Mouse (Mus musculus): ENCODE measurements around the gene Vti1a. TPM values are rescaled to one million over a fixed set of nuclear protein-coding genes. Genes with fewer than 3 reads are reported as not detected.

The Vti1a gene
- polyA plus RNA-seq, 1 experiment = 6.8 TPM

DNA sequence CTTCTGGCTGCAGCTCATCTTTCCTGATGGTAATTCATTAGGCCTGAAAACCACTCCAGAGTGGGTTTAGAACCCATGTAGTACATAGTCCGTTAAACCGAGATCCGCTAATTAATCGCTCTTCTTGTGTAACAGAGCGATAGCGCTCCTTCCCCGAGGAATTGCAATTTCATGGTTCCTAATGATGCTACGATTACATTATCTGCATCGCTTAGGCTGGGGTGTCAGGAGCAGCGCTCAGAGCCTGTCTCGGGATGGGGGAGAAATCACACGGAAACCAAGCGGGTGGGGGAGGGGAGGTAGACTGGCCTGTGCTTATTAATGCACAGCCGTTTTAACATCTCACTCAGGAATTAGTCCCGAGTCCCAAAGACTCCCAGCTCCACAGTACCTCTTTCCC lies 319.4 kb downstream of the Vti1a start:
- H3K36me3 ChIP-seq (replicated peaks; ENCODE audit: low read length) = no peaks in the 10 kb centered on the region
- H3K4me3 ChIP-seq (replicated peaks) = no peak overlapping the region
- peaks cover 6% of the 10 kb centered on the region; the same call in 1 of the 2 replicates for H3K9me3 ChIP-seq
- peaks cover 22% of the 10 kb centered on the region for H3K27me3 ChIP-seq (replicated peaks)
- H3K4me1 ChIP-seq = peaks cover 12% of the 10 kb centered on the region
- TF ChIP-seq FLI1 (IDR thresholded peaks at IDR 0.05; ENCODE audit: low read length) = no peak
- no peak for TF ChIP-seq GATA1 (IDR thresholded peaks at IDR 0.05; ENCODE audit: borderline replicate concordance, low read length)

DNA sequence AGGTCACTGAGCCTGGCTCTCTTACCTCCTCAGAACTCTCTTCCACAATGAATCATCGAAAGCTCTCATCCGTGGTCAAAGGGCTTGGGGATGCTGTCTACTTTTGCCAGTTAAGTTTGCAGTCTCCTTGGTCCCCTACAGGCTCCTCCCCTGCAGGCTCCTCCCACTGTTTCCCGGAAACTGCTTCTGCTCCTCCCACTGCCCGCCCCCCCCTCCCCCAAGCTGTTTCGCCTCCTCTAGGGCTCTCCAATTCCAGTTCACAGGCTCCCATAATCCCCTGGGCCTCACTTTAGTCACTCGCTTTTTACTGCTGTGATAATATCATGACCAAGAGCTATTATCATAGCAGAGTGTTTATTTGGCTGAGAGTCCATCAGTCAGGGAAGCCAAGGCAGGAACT lies 324.2 kb downstream of the Vti1a start:
- Histone ChIP-seq H3K9me3 (peaks cover 7% of the 10 kb centered on the region; the same call in 1 of the 2 replicates), H3K27me3 (replicated peaks) (peaks cover 25% of the 10 kb centered on the region), H3K4me1 (peaks cover 14% of the 10 kb centered on the region), H3K36me3 (replicated peaks; ENCODE audit: low read length) (no peaks in the 10 kb centered on the region), H3K4me3 (replicated peaks) (no peak overlapping the region)
- TF ChIP-seq FLI1 (IDR thresholded peaks at IDR 0.05; ENCODE audit: low read length) (no peak), GATA1 (IDR thresholded peaks at IDR 0.05; ENCODE audit: borderline replicate concordance, low read length) (no peak)

GRCm38 (mm10) chr19:55641891-55642290 lies 325.8 kb downstream of the Vti1a start:
- TF ChIP-seq FLI1 (IDR thresholded peaks at IDR 0.05; ENCODE audit: low read length) (no peak), GATA1 (IDR thresholded peaks at IDR 0.05; ENCODE audit: borderline replicate concordance, low read length) (no peak)
- H3K36me3 ChIP-seq (replicated peaks; ENCODE audit: low read length) = no peaks in the 10 kb centered on the region
- peaks cover 11% of the 10 kb centered on the region for H3K4me1 ChIP-seq
- H3K9me3 ChIP-seq = peaks cover 7% of the 10 kb centered on the region; the same call in 1 of the 2 replicates
- H3K4me3 ChIP-seq (replicated peaks) = no peak overlapping the region
- H3K27me3 ChIP-seq (replicated peaks) = peaks cover 42% of the 10 kb centered on the region

GRCm38 (mm10) chr19:55642361-55642760 lies 326.3 kb downstream of the Vti1a start:
- H3K4me1 ChIP-seq = peaks cover 11% of the 10 kb centered on the region
- TF ChIP-seq GATA1 (IDR thresholded peaks at IDR 0.05; ENCODE audit: borderline replicate concordance, low read length) = no peak
- TF ChIP-seq FLI1 (IDR thresholded peaks at IDR 0.05; ENCODE audit: low read length) = no peak
- peaks cover 7% of the 10 kb centered on the region; the same call in 1 of the 2 replicates for H3K9me3 ChIP-seq
- H3K36me3 ChIP-seq (replicated peaks; ENCODE audit: low read length) = no peaks in the 10 kb centered on the region
- H3K4me3 ChIP-seq (replicated peaks) = no peak overlapping the region
- peaks cover 45% of the 10 kb centered on the region for H3K27me3 ChIP-seq (replicated peaks)

DNA sequence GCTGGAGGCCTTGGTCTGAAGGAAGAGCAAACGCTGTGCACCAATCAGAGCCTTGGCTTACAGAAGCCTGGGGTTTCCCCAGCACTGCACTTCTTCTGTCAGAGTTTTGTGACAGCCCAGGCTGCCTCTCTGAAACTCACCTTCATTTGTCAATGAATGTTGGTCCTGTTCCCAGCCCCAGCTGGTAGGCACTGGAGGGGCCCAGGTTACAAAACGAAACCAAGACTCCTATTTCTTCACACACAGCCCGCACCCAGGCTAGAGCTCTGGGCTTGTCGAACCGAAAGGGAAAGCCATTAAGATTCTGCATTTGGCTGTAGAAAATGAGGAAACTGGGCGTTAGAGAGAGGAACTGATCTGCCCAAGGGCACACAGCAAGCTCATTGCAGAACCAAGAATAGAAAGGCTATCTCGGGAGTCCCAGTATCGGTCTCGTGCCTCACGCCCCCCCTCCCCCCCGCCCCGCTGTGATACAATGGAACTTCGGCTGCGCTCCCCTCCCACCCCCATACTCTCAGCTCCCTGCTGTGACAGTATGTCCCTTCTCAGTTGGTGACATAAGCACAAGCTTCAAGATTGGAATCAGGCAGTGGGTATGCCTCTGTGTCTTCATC lies 327.3 kb downstream of the Vti1a start:
- H3K4me3 ChIP-seq (replicated peaks) = peak overlapping the region; percentile 91
- no peaks in the 10 kb centered on the region for H3K36me3 ChIP-seq (replicated peaks; ENCODE audit: low read length)
- no peak for TF ChIP-seq GATA1 (IDR thresholded peaks at IDR 0.05; ENCODE audit: borderline replicate concordance, low read length)
- no peak for TF ChIP-seq FLI1 (IDR thresholded peaks at IDR 0.05; ENCODE audit: low read length)
- H3K27me3 ChIP-seq (replicated peaks) = peaks cover 53% of the 10 kb centered on the region
- H3K9me3 ChIP-seq = peaks cover 7% of the 10 kb centered on the region; the same call in 1 of the 2 replicates
- H3K4me1 ChIP-seq = peaks cover 11% of the 10 kb centered on the region

DNA sequence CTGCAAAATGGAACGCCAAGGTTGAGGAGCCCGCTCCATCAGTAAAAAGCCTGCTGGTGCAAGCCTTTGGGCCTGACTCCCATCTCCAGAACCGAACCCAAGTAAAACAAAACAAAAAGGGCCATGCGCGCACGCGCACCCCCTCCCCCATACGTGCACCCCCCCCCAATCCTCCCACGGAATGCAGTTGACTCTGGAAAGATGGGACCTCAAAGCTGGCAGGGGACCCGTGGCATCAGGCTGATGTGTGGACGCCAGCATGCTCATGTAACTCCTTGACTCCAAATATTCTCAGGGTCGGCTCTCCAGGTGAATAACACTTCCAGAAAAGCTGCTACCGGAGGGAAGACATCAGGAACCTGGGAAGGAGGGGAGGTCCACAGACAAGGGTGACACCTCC lies 327.8 kb downstream of the Vti1a start:
- peaks cover 7% of the 10 kb centered on the region; the same call in 1 of the 2 replicates for H3K9me3 ChIP-seq
- H3K4me1 ChIP-seq = peaks cover 11% of the 10 kb centered on the region
- peaks cover 55% of the 10 kb centered on the region for H3K27me3 ChIP-seq (replicated peaks)
- no peaks in the 10 kb centered on the region for H3K36me3 ChIP-seq (replicated peaks; ENCODE audit: low read length)
- H3K4me3 ChIP-seq (replicated peaks) = peak overlapping the region; percentile 91
- no peak for TF ChIP-seq GATA1 (IDR thresholded peaks at IDR 0.05; ENCODE audit: borderline replicate concordance, low read length)
- no peak for TF ChIP-seq FLI1 (IDR thresholded peaks at IDR 0.05; ENCODE audit: low read length)

DNA sequence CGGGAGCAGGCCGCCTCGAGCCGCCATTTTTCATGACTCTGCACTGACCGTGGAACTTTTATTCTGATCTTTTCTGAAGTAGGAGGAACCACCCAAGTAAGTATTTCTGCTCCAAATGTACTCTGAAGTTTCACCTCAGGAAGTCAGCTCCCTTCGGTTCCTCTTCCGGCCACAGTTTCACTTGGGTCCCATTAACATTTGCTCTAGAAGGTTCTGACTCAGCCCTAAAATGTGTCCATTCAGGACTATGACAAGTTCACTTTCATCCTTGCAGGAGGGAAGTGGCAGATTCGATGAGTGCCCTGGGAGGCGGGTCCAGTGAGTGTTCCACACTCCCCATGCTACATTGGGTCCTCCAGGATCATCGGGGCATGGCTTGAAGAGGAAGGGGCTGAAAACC lies 333.3 kb downstream of the Vti1a start:
- H3K4me3 ChIP-seq (replicated peaks) = no peak overlapping the region
- no peaks in the 10 kb centered on the region for H3K36me3 ChIP-seq (replicated peaks; ENCODE audit: low read length)
- H3K4me1 ChIP-seq = peaks cover 6% of the 10 kb centered on the region; the same call in 1 of the 2 replicates
- peaks cover 57% of the 10 kb centered on the region for H3K27me3 ChIP-seq (replicated peaks)
- no peaks in the 10 kb centered on the region for H3K9me3 ChIP-seq
- TF ChIP-seq GATA1 (IDR thresholded peaks at IDR 0.05; ENCODE audit: borderline replicate concordance, low read length) = no peak

- TF ChIP-seq FLI1 (IDR thresholded peaks at IDR 0.05; ENCODE audit: low read length) = no peak
- TF ChIP-seq GATA1 (IDR thresholded peaks at IDR 0.05; ENCODE audit: borderline replicate concordance, low read length) = no peak
- peaks cover 11% of the 10 kb centered on the region; the same call in 1 of the 2 replicates for H3K4me1 ChIP-seq
Observed at GRCm38 (mm10) chr19:55651017-55651416, 334.9 kb downstream of the Vti1a start.

GRCm38 (mm10) chr19:55652693-55653265 lies 336.7 kb downstream of the Vti1a start:
- H3K9me3 ChIP-seq = peaks cover 6% of the 10 kb centered on the region
- peaks cover 11% of the 10 kb centered on the region; the same call in 1 of the 2 replicates for H3K4me1 ChIP-seq
- peak overlapping the region; percentile 38 for H3K4me3 ChIP-seq (replicated peaks)
- H3K27me3 ChIP-seq (replicated peaks) = peaks cover 30% of the 10 kb centered on the region
- no peaks in the 10 kb centered on the region for H3K36me3 ChIP-seq (replicated peaks; ENCODE audit: low read length)
- TF ChIP-seq GATA1 (IDR thresholded peaks at IDR 0.05; ENCODE audit: borderline replicate concordance, low read length) (no peak), FLI1 (IDR thresholded peaks at IDR 0.05; ENCODE audit: low read length) (no peak)

More at GRCm38 (mm10) chr19:55651017-55651416, 334.9 kb downstream of the Vti1a start:
- peaks cover 44% of the 10 kb centered on the region for H3K27me3 ChIP-seq (replicated peaks)
- peaks cover 6% of the 10 kb centered on the region for H3K9me3 ChIP-seq
- no peak overlapping the region for H3K4me3 ChIP-seq (replicated peaks)
- no peaks in the 10 kb centered on the region for H3K36me3 ChIP-seq (replicated peaks; ENCODE audit: low read length)

- TF ChIP-seq FLI1 (IDR thresholded peaks at IDR 0.05; ENCODE audit: low read length) (no peak), GATA1 (IDR thresholded peaks at IDR 0.05; ENCODE audit: borderline replicate concordance, low read length) (no peak)
- peak overlapping the region; percentile 4 for H3K4me3 ChIP-seq (replicated peaks)
Observed at GRCm38 (mm10) chr19:55660165-55660564, 344.1 kb downstream of the Vti1a start.

More at GRCm38 (mm10) chr19:55660165-55660564, 344.1 kb downstream of the Vti1a start:
- Histone ChIP-seq H3K4me1 (peaks cover 9% of the 10 kb centered on the region; the same call in 1 of the 2 replicates), H3K27me3 (replicated peaks) (peaks cover 35% of the 10 kb centered on the region), H3K9me3 (peaks cover 6% of the 10 kb centered on the region), H3K36me3 (replicated peaks; ENCODE audit: low read length) (no peaks in the 10 kb centered on the region)
